Mouse (Mus musculus): Measurements from ENCODE around the gene Exoc3l2.

DNA sequence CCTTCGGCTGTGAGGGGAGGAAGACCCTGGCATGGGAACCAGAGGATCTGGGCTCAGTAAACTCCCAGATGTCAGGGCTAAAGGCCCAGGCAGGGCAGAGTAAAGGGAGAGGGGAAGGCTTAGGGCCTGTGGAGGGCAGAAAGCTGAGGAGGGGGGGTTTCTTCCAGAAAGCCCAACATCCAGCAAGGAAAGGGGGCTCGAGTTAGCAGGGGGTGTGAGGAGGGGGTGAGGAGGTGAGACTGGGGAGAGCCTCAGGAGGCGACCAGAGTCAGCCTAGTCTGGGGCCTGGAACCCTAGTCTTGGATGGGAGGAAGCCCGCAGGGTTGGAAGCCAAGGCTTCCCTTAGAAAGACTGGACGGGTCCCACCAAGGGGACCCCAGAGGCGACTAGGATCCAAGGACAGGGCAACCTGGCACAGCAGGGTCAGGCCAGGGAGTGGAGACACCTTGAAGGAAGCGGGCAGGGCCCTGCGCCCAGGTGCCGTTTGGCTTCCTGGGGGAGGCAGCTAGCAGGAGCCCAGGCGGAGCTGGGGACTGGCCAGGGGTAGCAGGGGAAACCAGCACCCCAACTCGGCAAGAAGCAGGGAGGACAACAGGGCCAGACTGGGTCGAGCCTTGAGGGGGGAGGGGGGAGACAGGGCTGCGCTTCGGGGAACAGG is 5.6 kb upstream of the Exoc3l2 start:
- TF ChIP-seq CTCF (IDR thresholded peaks at IDR 0.05; ENCODE audit: low read depth) (no peak), EP300 (optimal IDR thresholded peaks at IDR 0.05) (no peak)
